Mouse (Mus musculus) midbrain, postnatal 0 days (tissue): ENCODE data around the gene Lhb. TPM values are rescaled to one million over a fixed set of nuclear protein-coding genes. Genes with fewer than 3 reads are reported as not detected.
"Not testable (repeated sequence)": the region's sequence is repeated elsewhere in the genome, so short reads cannot be mapped to it uniquely, and the experiment has no call there.

ENCODE experiments used
- ATAC-seq: fragments of 200-750 bp; cut with Nextera tagmentation; 2 replicates; pipeline ENCODE4 v1.8.0; 2017; ENCODE audit warnings: moderate number of reproducible peaks, mild to moderate bottlenecking, moderate TSS enrichment, moderate library complexity; ENCODE audit not compliant: low FRiP score
- DNase-seq: peaks from one replicate; pipeline ENCODE4 v3.0.0-alpha.2; 2015; ENCODE audit warnings: low spot score
- H3K27ac ChIP-seq: fragments of 300-500 bp; sonication (generic); 2 replicates; pipeline ENCODE4 v1.5.1; 2014; ENCODE audit warnings: low read depth, mild to moderate bottlenecking, low read length, mixed read lengths
- H3K27me3 ChIP-seq: fragments of 300-500 bp; sonication (generic); 2 replicates; pipeline ENCODE4 v1.6.1; 2014; ENCODE audit warnings: low read length, control low read depth, mixed read lengths; ENCODE audit not compliant: insufficient read depth
- H3K36me3 ChIP-seq: fragments of 300-500 bp; sonication (generic); 2 replicates; pipeline ENCODE4 v1.6.1; 2014; ENCODE audit warnings: low read length, control low read depth, mixed read lengths; ENCODE audit not compliant: insufficient read depth
- H3K4me1 ChIP-seq: fragments of 300-500 bp; sonication (generic); 2 replicates; pipeline ENCODE4 v1.6.1; 2014; ENCODE audit warnings: mild to moderate bottlenecking, control low read depth, antibody characterized with exemption, low read length, mixed read lengths; ENCODE audit not compliant: insufficient read depth
- H3K4me2 ChIP-seq: fragments of 300-500 bp; sonication (generic); 2 replicates; pipeline ENCODE4 v1.6.1; 2014; ENCODE audit warnings: low read depth, mild to moderate bottlenecking, low read length, mixed read lengths; ENCODE audit not compliant: poor library complexity, severe bottlenecking
- H3K4me3 ChIP-seq: fragments of 300-500 bp; sonication (generic); 2 replicates; pipeline ENCODE4 v1.5.1; 2014; ENCODE audit warnings: low read depth, mild to moderate bottlenecking, low read length, moderate library complexity
- H3K9ac ChIP-seq: fragments of 300-500 bp; sonication (generic); replicated peaks from 2 replicates; pipeline ENCODE4 v1.6.1; 2014; ENCODE audit warnings: mild to moderate bottlenecking, low read length, moderate library complexity, mixed read lengths; ENCODE audit not compliant: poor library complexity, severe bottlenecking
- H3K9me3 ChIP-seq: fragments of 300-500 bp; sonication (generic); 2 replicates; pipeline ENCODE4 v1.6.1; 2016; ENCODE audit warnings: low read length, control low read depth
- CTCF ChIP-seq: IDR thresholded peaks from 2 replicates; pipeline ENCODE4 v1.5.1; 2016; ENCODE audit warnings: antibody characterized with exemption, mild to moderate bottlenecking
- WGBS: fragments of 180-500 bp; shearing (Covaris S2); extraction: QIAGEN DNeasy Blood & Tissue Kit; methylation state at CpG from one replicate; pipeline ENCODE4 v1.1.7; 2014; 5-methylcytosine and 5-hydroxymethylcytosine counted together
- polyA plus RNA-seq: library from polyadenylated mRNA; unstranded; fragments of >200 nt; fragmentation: Nextera tagmentation; extraction: Ambion mirVana; gene quantifications from 2 replicates; pipeline ENCODE4 v1.2.1, GENCODE M21; 2015
- total RNA-seq: library from RNA; depleted of rRNA; stranded (reverse); fragments of >200 nt; gene quantifications from 2 replicates; pipeline ENCODE4 v1.2.3, GENCODE M21; 2014

Gene Lhb
- total and polyA plus RNA-seq, 2 experiments from 2014 or later, result 0.32 TPM; not detected in 1

GRCm38 (mm10) chr7:45460377-45460776 lies 39.8 kb downstream of the Lhb start:
- peaks cover 12% of the 10 kb centered on the region for H3K4me1 ChIP-seq
- peak overlapping the region; percentile 74; the same call in 1 of the 2 replicates for H3K4me3 ChIP-seq
- no peak for TF ChIP-seq CTCF
- H3K27ac ChIP-seq, result peak overlapping the region; percentile 82
- no peak for DNase-seq
- peak overlapping the region; percentile 47 for H3K4me2 ChIP-seq
- no peaks in the 10 kb centered on the region for H3K27me3 ChIP-seq
- ATAC-seq, result no peak; the same call in 1 of the 2 replicates
- H3K9ac ChIP-seq, result no peak overlapping the region
- WGBS, result 70% methylated on average over 7 of the region's 7 CpGs
- no peaks in the 10 kb centered on the region for H3K9me3 ChIP-seq
- peaks cover 32% of the 10 kb centered on the region for H3K36me3 ChIP-seq

DNA sequence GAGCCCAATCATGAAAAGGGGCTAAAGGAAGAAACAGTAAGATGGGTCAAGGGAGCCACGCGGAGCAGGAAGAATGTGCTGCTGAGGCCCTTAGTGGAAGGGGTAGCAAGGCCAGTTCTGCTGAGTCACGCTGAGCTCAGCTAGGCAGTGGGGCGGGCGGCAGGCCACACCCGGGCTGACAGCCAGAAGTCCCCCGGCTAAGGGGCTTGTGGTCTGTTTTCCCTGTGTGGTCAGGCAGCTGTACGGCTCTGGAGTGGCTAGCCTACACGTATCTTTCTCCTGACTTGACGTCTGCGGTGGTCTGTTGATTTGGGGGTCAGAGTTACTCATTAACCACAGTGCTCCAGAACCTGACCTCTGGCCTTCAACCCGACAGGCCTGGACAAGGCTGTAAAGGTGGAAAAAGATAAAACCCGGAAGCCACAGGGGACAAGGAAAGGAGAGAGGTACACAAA lies 40.3 kb downstream of the Lhb start:
- no peak for TF ChIP-seq CTCF
- Histone ChIP-seq H3K4me2 (no peak overlapping the region), H3K36me3 (peaks cover 27% of the 10 kb centered on the region), H3K4me3 (no peak overlapping the region), H3K9me3 (no peaks in the 10 kb centered on the region), H3K4me1 (peaks cover 14% of the 10 kb centered on the region), H3K27me3 (no peaks in the 10 kb centered on the region), H3K9ac (no peak overlapping the region), H3K27ac (peak overlapping the region; percentile 82; the same call in 1 of the 2 replicates)
- peak; percentile 72 for DNase-seq
- 44% methylated on average over 13 of the region's 13 CpGs for WGBS
- ATAC-seq, result no peak

- no peak for ATAC-seq
- Histone ChIP-seq H3K4me3 (no peak overlapping the region), H3K9me3 (no peaks in the 10 kb centered on the region), H3K9ac (no peak overlapping the region), H3K4me1 (peaks cover 15% of the 10 kb centered on the region), H3K36me3 (peaks cover 25% of the 10 kb centered on the region), H3K4me2 (no peak overlapping the region), H3K27me3 (no peaks in the 10 kb centered on the region), H3K27ac (peak overlapping the region; percentile 82; the same call in 1 of the 2 replicates)
- WGBS, result 60% methylated on average over 5 of the region's 5 CpGs
- TF ChIP-seq CTCF, result no peak
- no peak for DNase-seq
Measured at GRCm38 (mm10) chr7:45461326-45461725, 40.7 kb downstream of the Lhb start.

- no peaks in the 10 kb centered on the region for H3K9me3 ChIP-seq
- H3K36me3 ChIP-seq, result peaks cover 25% of the 10 kb centered on the region
- no peak overlapping the region for H3K9ac ChIP-seq
- H3K4me1 ChIP-seq, result peaks cover 15% of the 10 kb centered on the region
- no peak overlapping the region for H3K4me2 ChIP-seq
- TF ChIP-seq CTCF, result no peak
- WGBS, result 95% methylated on average over 4 of the region's 4 CpGs
- no peak for ATAC-seq
- no peak overlapping the region for H3K27ac ChIP-seq
- H3K27me3 ChIP-seq, result no peaks in the 10 kb centered on the region
- DNase-seq, result no peak
- no peak overlapping the region for H3K4me3 ChIP-seq
Measured at GRCm38 (mm10) chr7:45461781-45462180, 41.2 kb downstream of the Lhb start.

- Histone ChIP-seq H3K27me3 (no peaks in the 10 kb centered on the region), H3K9ac (no peak overlapping the region), H3K36me3 (peaks cover 22% of the 10 kb centered on the region), H3K9me3 (no peaks in the 10 kb centered on the region), H3K4me1 (peaks cover 11% of the 10 kb centered on the region; the same call in 1 of the 2 replicates), H3K4me2 (no peak overlapping the region), H3K27ac (no peak overlapping the region), H3K4me3 (no peak overlapping the region)
- ATAC-seq, result no peak
- DNase-seq, result no peak
- TF ChIP-seq CTCF, result no peak
- 93% methylated on average over 4 of the region's 4 CpGs for WGBS
Measured at GRCm38 (mm10) chr7:45462325-45462724, 41.7 kb downstream of the Lhb start.

- not testable (repeated sequence) for H3K4me3 ChIP-seq, H3K9ac ChIP-seq, H3K27ac ChIP-seq, H3K9me3 ChIP-seq, ATAC-seq, H3K4me1 ChIP-seq, DNase-seq, H3K27me3 ChIP-seq, H3K4me2 ChIP-seq
- WGBS, result 77% methylated on average over 4 of the region's 4 CpGs
- TF ChIP-seq CTCF, result peak; percentile 44
- peaks cover 19% of the 10 kb centered on the region for H3K36me3 ChIP-seq
Measured at GRCm38 (mm10) chr7:45462868-45463267, 42.2 kb downstream of the Lhb start.
